Mouse (Mus musculus): Measurements from ENCODE around the gene Tmem37. TPM values are rescaled to one million over a fixed set of nuclear protein-coding genes. Genes with fewer than 3 reads are reported as not detected.

Tmem37 gene
- polyA plus RNA-seq, 1 experiment from 2014 or later = 7.4 TPM

DNA sequence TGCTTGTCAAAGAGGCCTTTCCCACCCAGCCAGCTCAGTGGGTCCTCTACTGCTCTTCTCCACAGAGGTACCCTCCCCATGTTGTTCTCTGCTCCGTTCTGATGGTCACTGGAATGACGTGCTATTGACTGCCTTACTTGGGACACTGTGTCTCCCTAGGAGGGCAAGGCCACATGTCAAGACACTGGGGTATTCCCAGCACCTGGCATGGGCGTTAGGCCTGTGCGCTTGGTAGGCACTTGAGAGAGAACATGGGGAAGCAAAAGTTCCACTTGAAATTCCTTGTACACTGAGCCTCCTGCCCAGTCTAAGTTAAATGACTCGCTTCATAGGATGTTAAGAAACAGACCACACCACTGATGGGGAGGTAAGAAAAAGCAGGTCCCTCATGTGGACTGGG lies 4.8 kb downstream of the Tmem37 start:
- TF ChIP-seq CTCF (IDR thresholded peaks at IDR 0.05; ENCODE audit: low read depth) = no peak
- Histone ChIP-seq H3K27ac (ENCODE audit: low read depth) (no peak overlapping the region), H3K4me3 (ENCODE audit: low read depth, low read length) (no peak overlapping the region), H3K9me3 (ENCODE audit: low read depth, low read length) (no peaks in the 10 kb centered on the region), H3K4me2 (no peak overlapping the region), H3K4me1 (ENCODE audit: insufficient read depth) (peaks cover 4% of the 10 kb centered on the region), H3K27me3 (ENCODE audit: insufficient read depth, low read length) (no peaks in the 10 kb centered on the region), H3K36me3 (ENCODE audit: insufficient read depth) (no peaks in the 10 kb centered on the region), H3K9ac (no peak overlapping the region)
- DNase-seq (peak; percentile 36), ATAC-seq (ENCODE audit: insufficient read depth) (peak; percentile 40; the same call in 1 of the 2 replicates)
- 61% methylated on average over 5 of the region's 5 CpGs for WGBS

GRCm38 (mm10) chr1:120066625-120067024 lies 7.2 kb downstream of the Tmem37 start:
- H3K4me3 ChIP-seq (ENCODE audit: low read depth, low read length) = no peak overlapping the region
- no peaks in the 10 kb centered on the region for H3K27me3 ChIP-seq (ENCODE audit: insufficient read depth, low read length)
- H3K4me2 ChIP-seq = no peak overlapping the region
- no peaks in the 10 kb centered on the region for H3K36me3 ChIP-seq (ENCODE audit: insufficient read depth)
- DNase-seq (no peak), ATAC-seq (ENCODE audit: insufficient read depth) (no peak)
- H3K27ac ChIP-seq (ENCODE audit: low read depth) = no peak overlapping the region
- WGBS = 75% methylated on average over 3 of the region's 3 CpGs
- H3K9ac ChIP-seq = no peak overlapping the region
- TF ChIP-seq CTCF (IDR thresholded peaks at IDR 0.05; ENCODE audit: low read depth) = no peak
- no peaks in the 10 kb centered on the region for H3K4me1 ChIP-seq (ENCODE audit: insufficient read depth)
- no peaks in the 10 kb centered on the region for H3K9me3 ChIP-seq (ENCODE audit: low read depth, low read length)

DNA sequence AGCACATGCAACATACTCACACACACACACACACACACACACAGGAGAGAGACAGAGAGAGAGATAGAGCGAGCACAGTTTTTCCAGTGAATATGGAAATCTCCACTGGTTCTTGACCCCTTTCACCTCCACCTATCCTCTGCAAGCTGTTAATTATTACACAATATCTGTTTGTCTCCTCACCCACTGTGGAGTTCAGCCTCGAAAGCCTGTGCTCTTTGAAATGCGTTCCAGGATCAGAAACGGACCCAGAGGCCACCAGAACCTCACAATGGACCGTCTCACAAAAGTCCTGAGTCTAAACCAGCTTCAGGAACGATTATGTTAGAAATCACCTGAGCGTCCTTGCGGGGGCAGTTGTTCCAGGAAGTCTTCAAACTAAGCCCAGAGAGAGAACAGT lies 7.7 kb downstream of the Tmem37 start:
- H3K4me1 ChIP-seq (ENCODE audit: insufficient read depth) = no peaks in the 10 kb centered on the region
- H3K4me3 ChIP-seq (ENCODE audit: low read depth, low read length) = no peak overlapping the region
- DNase-seq = no peak
- H3K9me3 ChIP-seq (ENCODE audit: low read depth, low read length) = no peaks in the 10 kb centered on the region
- no peaks in the 10 kb centered on the region for H3K27me3 ChIP-seq (ENCODE audit: insufficient read depth, low read length)
- H3K9ac ChIP-seq = no peak overlapping the region
- TF ChIP-seq CTCF (IDR thresholded peaks at IDR 0.05; ENCODE audit: low read depth) = no peak
- no peak overlapping the region for H3K4me2 ChIP-seq
- ATAC-seq (ENCODE audit: insufficient read depth) = no peak
- no peak overlapping the region for H3K27ac ChIP-seq (ENCODE audit: low read depth)
- 76% methylated on average over 8 of the region's 8 CpGs for WGBS
- H3K36me3 ChIP-seq (ENCODE audit: insufficient read depth) = no peaks in the 10 kb centered on the region

GRCm38 (mm10) chr1:120064036-120064682 lies 9.7 kb downstream of the Tmem37 start:
- Histone ChIP-seq H3K27ac (ENCODE audit: low read depth) (no peak overlapping the region), H3K4me3 (ENCODE audit: low read depth, low read length) (no peak overlapping the region), H3K27me3 (ENCODE audit: insufficient read depth, low read length) (no peaks in the 10 kb centered on the region), H3K4me1 (ENCODE audit: insufficient read depth) (no peaks in the 10 kb centered on the region), H3K9ac (no peak overlapping the region), H3K36me3 (ENCODE audit: insufficient read depth) (no peaks in the 10 kb centered on the region), H3K4me2 (no peak overlapping the region), H3K9me3 (ENCODE audit: low read depth, low read length) (no peaks in the 10 kb centered on the region)
- DNase-seq (no peak), ATAC-seq (ENCODE audit: insufficient read depth) (no peak)
- WGBS = 88% methylated on average over 11 of the region's 11 CpGs
- TF ChIP-seq CTCF (IDR thresholded peaks at IDR 0.05; ENCODE audit: low read depth) = no peak

DNA sequence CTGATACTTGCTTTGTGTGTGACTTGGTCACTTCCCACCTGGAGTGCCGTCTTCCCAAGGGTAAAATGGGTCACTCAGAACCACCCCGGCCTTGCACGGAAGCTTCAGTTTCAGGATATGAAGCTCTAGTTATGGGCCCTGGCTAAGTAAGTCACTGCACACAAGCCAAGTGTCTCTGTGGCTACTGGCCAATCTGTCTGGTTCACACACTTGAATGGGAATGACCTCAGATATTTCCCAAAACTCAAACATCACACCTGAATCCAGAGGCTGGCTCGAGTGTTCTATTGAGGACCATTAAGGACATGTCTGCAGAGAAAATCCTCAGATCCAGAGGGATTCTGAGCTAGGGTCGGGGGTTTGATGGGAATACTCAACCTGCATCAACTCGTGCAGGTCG lies 11.6 kb downstream of the Tmem37 start:
- Histone ChIP-seq H3K4me3 (ENCODE audit: low read depth, low read length) (no peak overlapping the region), H3K36me3 (ENCODE audit: insufficient read depth) (no peaks in the 10 kb centered on the region), H3K27ac (ENCODE audit: low read depth) (no peak overlapping the region), H3K9ac (no peak overlapping the region), H3K27me3 (ENCODE audit: insufficient read depth, low read length) (no peaks in the 10 kb centered on the region), H3K4me1 (ENCODE audit: insufficient read depth) (no peaks in the 10 kb centered on the region), H3K4me2 (no peak overlapping the region), H3K9me3 (ENCODE audit: low read depth, low read length) (no peaks in the 10 kb centered on the region)
- DNase-seq (no peak), ATAC-seq (ENCODE audit: insufficient read depth) (no peak)
- WGBS = 81% methylated on average over 7 of the region's 7 CpGs
- no peak for TF ChIP-seq CTCF (IDR thresholded peaks at IDR 0.05; ENCODE audit: low read depth)

GRCm38 (mm10) chr1:120060687-120061086 lies 13.2 kb downstream of the Tmem37 start:
- no peak overlapping the region for H3K9ac ChIP-seq
- 68% methylated on average over 5 of the region's 5 CpGs for WGBS
- no peak overlapping the region for H3K27ac ChIP-seq (ENCODE audit: low read depth)
- no peak overlapping the region for H3K4me2 ChIP-seq
- no peaks in the 10 kb centered on the region for H3K36me3 ChIP-seq (ENCODE audit: insufficient read depth)
- H3K4me3 ChIP-seq (ENCODE audit: low read depth, low read length) = no peak overlapping the region
- H3K27me3 ChIP-seq (ENCODE audit: insufficient read depth, low read length) = no peaks in the 10 kb centered on the region
- H3K9me3 ChIP-seq (ENCODE audit: low read depth, low read length) = no peaks in the 10 kb centered on the region
- TF ChIP-seq CTCF (IDR thresholded peaks at IDR 0.05; ENCODE audit: low read depth) = no peak
- no peaks in the 10 kb centered on the region for H3K4me1 ChIP-seq (ENCODE audit: insufficient read depth)
- DNase-seq = no peak
- ATAC-seq (ENCODE audit: insufficient read depth) = no peak

DNA sequence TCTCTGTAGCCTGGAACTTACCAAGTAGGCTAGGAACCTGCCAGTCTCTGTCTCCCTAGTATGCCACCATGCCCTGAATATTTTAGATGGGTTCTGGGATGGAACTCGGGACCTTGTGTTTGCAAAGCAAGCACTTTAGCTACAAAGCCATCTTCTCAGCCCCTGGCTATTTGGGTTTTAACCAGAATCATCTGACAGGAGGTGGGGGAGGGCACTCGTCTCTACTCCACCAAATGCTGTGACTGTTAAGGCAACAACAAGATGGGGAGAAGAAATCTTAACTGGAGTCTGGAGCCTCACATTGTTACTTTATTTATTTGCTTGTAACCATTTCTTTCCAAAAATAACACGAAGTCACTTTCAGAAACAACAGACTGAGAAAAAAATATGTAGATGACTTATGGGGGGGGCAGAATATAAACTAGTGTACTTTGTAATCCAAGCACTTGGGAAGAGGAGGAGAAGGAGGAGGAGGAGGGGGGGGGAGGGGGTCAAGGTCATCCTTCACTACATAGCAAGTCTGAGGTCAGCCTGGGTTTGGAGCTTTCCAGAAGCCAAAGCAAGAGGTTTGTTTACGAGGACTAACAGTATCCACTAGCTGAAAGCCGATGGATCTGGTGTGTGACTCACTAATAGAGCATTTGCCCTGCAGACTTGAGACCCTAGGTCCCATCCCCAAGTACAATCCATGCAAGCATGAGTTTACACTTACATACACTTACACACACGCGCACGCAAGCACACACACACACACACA lies 16.0 kb downstream of the Tmem37 start:
- no peak for TF ChIP-seq CTCF (IDR thresholded peaks at IDR 0.05; ENCODE audit: low read depth)
- H3K27ac ChIP-seq (ENCODE audit: low read depth) = no peak overlapping the region
- WGBS = 55% methylated on average over 8 of the region's 8 CpGs

More for the DNA sequence above, 16.0 kb downstream of the Tmem37 start:
- Histone ChIP-seq H3K9ac (no peak overlapping the region), H3K9me3 (ENCODE audit: low read depth, low read length) (no peaks in the 10 kb centered on the region), H3K36me3 (ENCODE audit: insufficient read depth) (no peaks in the 10 kb centered on the region), H3K4me2 (no peak overlapping the region), H3K4me3 (ENCODE audit: low read depth, low read length) (no peak overlapping the region), H3K4me1 (ENCODE audit: insufficient read depth) (no peaks in the 10 kb centered on the region), H3K27me3 (ENCODE audit: insufficient read depth, low read length) (no peaks in the 10 kb centered on the region)
- ATAC-seq (ENCODE audit: insufficient read depth) (peak; percentile 33; the same call in 1 of the 2 replicates), DNase-seq (peak; percentile 19)
